Mouse (Mus musculus): ENCODE data around the gene Smg8. TPM values are rescaled to one million over a fixed set of nuclear protein-coding genes. Genes with fewer than 3 reads are reported as not detected.

The Smg8 gene
- polyA plus RNA-seq, 1 experiment from 2014 or later, result 26.1 TPM

- WGBS, result 70% methylated on average over 4 of the region's 4 CpGs
- Histone ChIP-seq H3K4me2 (replicated peaks) (no peak overlapping the region), H3K9me3 (no peaks in the 10 kb centered on the region), H3K4me1 (no peaks in the 10 kb centered on the region), H3K4me3 (no peak overlapping the region), H3K36me3 (peaks cover 33% of the 10 kb centered on the region), H3K27ac (no peak overlapping the region), H3K9ac (no peak overlapping the region), H3K27me3 (no peaks in the 10 kb centered on the region)
- no peak for ATAC-seq (ENCODE audit: insufficient number of reproducible peaks, insufficient read depth, low FRiP score, low TSS enrichment)
Measured at GRCm38 (mm10) chr11:87036180-87036579, 50.4 kb downstream of the Smg8 start.

GRCm38 (mm10) chr11:87028212-87028611 is 58.4 kb downstream of the Smg8 start:
- Histone ChIP-seq H3K4me3 (no peak overlapping the region), H3K4me1 (no peaks in the 10 kb centered on the region), H3K27ac (no peak overlapping the region), H3K9ac (no peak overlapping the region), H3K9me3 (no peaks in the 10 kb centered on the region), H3K36me3 (no peaks in the 10 kb centered on the region), H3K4me2 (replicated peaks) (no peak overlapping the region), H3K27me3 (no peaks in the 10 kb centered on the region)
- no peak for ATAC-seq (ENCODE audit: insufficient number of reproducible peaks, insufficient read depth, low FRiP score, low TSS enrichment)
- 88% methylated on average over 3 of the region's 3 CpGs for WGBS

MicroRNAs within 50 kb of the gene (microRNA counts, 519-probe panel; counts per million panel counts)
- 6,871 counts per million, percentile 97 among the panel's probes with 10 or more counts for microRNA mmu-miR-301a

Small RNAs within 50 kb of the gene (microRNA-seq; reads per million reads assigned to microRNA genes)
- gene Mir301, result 2,346 reads per million, percentile 84 among the genes with 10 or more reads in this experiment

Other genes with a start within 250 kb of the Smg8 start
- 10.7 and 11.6 TPM in 2 replicates for gene Ypel2, start 93.1 kb downstream of the Smg8 start, polyA plus RNA-seq (2016; fragmentation: Nextera tagmentation; extraction: Ambion mirVana)
- gene Gdpd1, start 12.7 kb downstream of the Smg8 start, polyA plus RNA-seq (2016; fragmentation: Nextera tagmentation; extraction: Ambion mirVana), result 34.8 and 37.6 TPM in 2 replicates
- 7.8 and 8.9 TPM in 2 replicates for gene Prr11, start 21.9 kb upstream of the Smg8 start, polyA plus RNA-seq (2016; fragmentation: Nextera tagmentation; extraction: Ambion mirVana)
- 97.0 and 105 TPM in 2 replicates for gene Ska2, start 22.5 kb upstream of the Smg8 start, polyA plus RNA-seq (2016; fragmentation: Nextera tagmentation; extraction: Ambion mirVana)
- 37.0 and 41.2 TPM in 2 replicates for gene Trim37, start 40.3 kb upstream of the Smg8 start, polyA plus RNA-seq (2016; fragmentation: Nextera tagmentation; extraction: Ambion mirVana)

All from embryonic facial prominence, embryonic 12.5 days (tissue).